Mouse (Mus musculus) gastrocnemius, adult 2 months (tissue): Measurements from ENCODE around the gene Pde4a. TPM values are rescaled to one million over a fixed set of nuclear protein-coding genes. Genes with fewer than 3 reads are reported as not detected.

Experiments
- DNase-seq: peaks from one replicate; pipeline ENCODE4 v3.0.0; 2022
- H3K27ac ChIP-seq: fragments of 200-600 bp; 2 replicates; pipeline ENCODE4 v1.8.1; 2022; ENCODE audit warnings: mild to moderate bottlenecking
- H3K4me3 ChIP-seq: fragments of 200-600 bp; 2 replicates; pipeline ENCODE4 v1.8.1; 2022; ENCODE audit warnings: mild to moderate bottlenecking, moderate library complexity
- CTCF ChIP-seq: fragments of 200-600 bp; IDR thresholded peaks from 2 replicates; pipeline ENCODE4 v1.8.1; 2022; ENCODE audit warnings: antibody characterized with exemption, mild to moderate bottlenecking, moderate library complexity
- intact Hi-C: fragments of 180-260 bp; cut with DNase I; formaldehyde crosslinking; loops from one replicate; pipeline ENCODE4 v1.15.1; 2025
- total RNA-seq, 2 experiments: library from RNA; stranded (reverse); gene quantifications; 2 replicates each; pipeline ENCODE4 v1.2.3; 2021

Gene Pde4a
- total RNA-seq, 2 experiments from 2014 or later = 39.0 to 66.8 TPM

DNA sequence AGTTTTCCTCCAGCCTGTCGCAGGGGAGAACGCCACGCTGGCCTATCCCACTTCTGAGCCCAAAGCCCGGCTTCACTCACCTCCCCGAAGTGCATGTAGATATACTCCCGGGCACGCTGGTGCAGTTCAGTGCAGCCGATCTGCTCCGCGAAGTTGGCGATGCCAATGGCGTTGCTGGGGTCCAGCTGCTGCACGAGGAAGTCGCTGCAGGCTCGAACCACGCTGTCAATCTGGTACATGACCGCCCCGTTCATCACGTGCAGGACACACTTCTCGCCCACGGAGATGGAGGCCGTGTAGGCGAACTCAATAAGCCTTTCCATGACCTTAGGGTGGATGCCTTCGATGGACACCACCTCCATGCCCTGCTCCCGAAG lies 71.5 kb downstream of the Pde4a start:
- Histone ChIP-seq H3K4me3 (peak overlapping the region; percentile 84), H3K27ac (peak overlapping the region; percentile 98)
- no peak for DNase-seq
- no peak for TF ChIP-seq CTCF
- intact Hi-C loops = no loop called here

DNA sequence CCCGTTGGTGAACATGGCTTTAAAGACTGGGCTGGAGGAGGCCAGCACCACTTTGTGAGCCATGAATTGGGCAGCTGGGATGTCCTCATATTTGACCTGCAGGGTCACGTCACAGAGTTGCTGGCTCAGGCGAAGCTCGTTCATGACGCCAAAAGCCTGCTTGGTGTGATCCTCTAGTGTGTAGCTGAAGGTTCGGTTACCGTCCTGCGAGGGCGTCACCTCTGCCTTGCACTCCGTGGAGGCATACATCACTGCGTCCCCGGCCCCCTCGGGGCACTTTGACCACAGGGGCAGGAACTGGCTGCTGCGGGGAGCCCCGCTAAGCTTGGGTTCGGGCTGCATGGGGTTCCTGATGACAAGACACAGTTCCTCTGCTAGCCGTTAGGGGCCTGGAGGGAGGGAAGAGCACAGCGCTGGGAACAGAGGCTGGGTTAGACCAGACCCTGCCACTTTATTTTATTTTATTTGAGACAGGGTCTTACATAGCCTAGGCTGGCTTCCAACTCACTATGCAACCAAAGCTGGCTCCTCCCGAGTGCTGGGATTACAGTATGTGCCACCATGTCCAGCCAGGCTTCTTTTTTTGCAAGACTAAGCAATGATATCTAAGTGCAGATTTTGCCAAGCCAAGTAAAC lies 72.0 kb downstream of the Pde4a start:
- H3K4me3 ChIP-seq = peak overlapping the region; percentile 84
- DNase-seq = peak; percentile 56
- H3K27ac ChIP-seq = peak overlapping the region; percentile 98
- peak; percentile 44 for TF ChIP-seq CTCF
- intact Hi-C loops = loop anchor here (2.0 kb wide), 1 partner anchor 27 kb away; the partner anchor contains the start of gene Atg4d

GRCm38 (mm10) chr9:21238004-21238732 lies 72.7 kb downstream of the Pde4a start:
- intact Hi-C loops = loop anchor here (2.0 kb wide), 1 partner anchor 27 kb away; the partner anchor contains the start of gene Atg4d
- DNase-seq = no peak
- no peak for TF ChIP-seq CTCF
- Histone ChIP-seq H3K27ac (peak overlapping the region; percentile 98), H3K4me3 (peak overlapping the region; percentile 84)

- TF ChIP-seq CTCF = no peak; the same call in 1 of the 2 replicates
- Histone ChIP-seq H3K27ac (peak within 1 kb of the TSS; percentile 98), H3K4me3 (peak within 1 kb of the TSS; percentile 84)
- intact Hi-C loops = loop anchor here (2.0 kb wide), 1 partner anchor 26 kb away; the partner anchor contains the start of gene Atg4d
- peak; percentile 91 for DNase-seq
Observed at GRCm38 (mm10) chr9:21238733-21239464, 73.4 kb downstream of the Pde4a start, which contains the start of gene Keap1. TSS of gene Keap1 (minus strand) at chr9:21239361.

DNA sequence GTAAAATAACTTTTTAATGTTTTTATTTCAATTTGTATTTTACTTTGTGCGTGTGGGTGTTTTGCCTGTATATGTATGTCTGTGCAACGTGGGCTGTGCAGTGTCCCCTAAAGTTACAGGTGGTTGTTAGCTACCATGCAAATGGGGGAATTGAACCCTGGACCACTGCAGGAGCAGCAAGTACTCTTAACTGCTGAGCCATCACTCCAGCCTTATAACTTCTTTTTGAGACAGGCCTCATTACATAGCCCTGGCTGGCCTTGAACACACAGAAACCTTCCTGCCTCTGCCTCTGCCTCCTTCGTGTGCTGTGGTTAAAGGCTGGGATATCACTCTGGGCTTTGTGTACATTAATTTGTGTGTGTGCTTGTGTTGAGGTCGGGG lies 73.9 kb downstream of the Pde4a start:
- no peak for DNase-seq
- peak overlapping the region; percentile 98 for H3K27ac ChIP-seq
- no peak for TF ChIP-seq CTCF
- H3K4me3 ChIP-seq = peak overlapping the region; percentile 84
- intact Hi-C loops = loop anchor here (2.0 kb wide), 1 partner anchor 25 kb away; the partner anchor contains the start of gene Atg4d

- peak; percentile 93 for TF ChIP-seq CTCF
- intact Hi-C loops = no loop called here
- H3K27ac ChIP-seq = no peak overlapping the region
Observed at GRCm38 (mm10) chr9:21241343-21241742, 75.8 kb downstream of the Pde4a start.

GRCm38 (mm10) chr9:21243826-21244427 lies 78.4 kb downstream of the Pde4a start:
- intact Hi-C loops = no loop called here
- no peak for DNase-seq
- Histone ChIP-seq H3K4me3 (peak overlapping the region; percentile 73), H3K27ac (no peak overlapping the region)
- TF ChIP-seq CTCF = no peak

More at GRCm38 (mm10) chr9:21241343-21241742, 75.8 kb downstream of the Pde4a start:
- DNase-seq = peak; percentile 79
- no peak overlapping the region for H3K4me3 ChIP-seq

DNA sequence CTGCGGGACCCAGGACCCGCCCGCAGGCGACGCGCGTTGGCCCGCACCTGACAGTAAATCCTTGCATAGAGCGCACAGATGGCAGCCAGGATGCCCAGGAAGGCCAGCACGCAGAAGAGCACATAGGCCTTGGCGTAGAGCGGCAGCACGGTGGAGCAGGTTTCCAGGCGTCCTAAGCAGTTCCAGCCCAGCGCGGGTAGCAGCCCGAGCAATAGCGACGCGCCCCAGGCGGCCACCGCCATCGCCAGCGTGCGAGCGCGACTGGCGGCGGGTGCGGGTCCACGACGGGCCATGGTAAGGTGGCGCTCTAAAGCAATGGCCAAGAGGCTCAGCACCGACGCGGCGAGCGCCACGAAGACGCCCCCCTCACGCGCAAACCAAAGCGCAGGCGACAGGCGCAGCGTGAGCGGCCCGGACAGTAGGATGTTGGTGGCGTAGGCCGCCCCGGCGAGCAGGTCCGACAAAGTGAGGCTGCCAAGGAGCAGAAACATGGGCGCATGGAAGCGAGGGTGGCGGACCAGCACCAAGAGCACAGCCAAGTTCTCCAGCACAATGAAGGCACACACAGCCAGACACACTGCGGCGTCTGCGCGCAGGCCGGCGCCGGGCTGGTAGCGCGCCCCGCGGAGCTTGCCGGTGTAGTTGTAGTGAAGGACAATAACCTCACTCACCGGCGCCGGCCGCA lies 79.1 kb downstream of the Pde4a start:
- peak; percentile 49 for DNase-seq
- Histone ChIP-seq H3K4me3 (peak overlapping the region; percentile 73), H3K27ac (no peak overlapping the region)
- intact Hi-C loops = no loop called here
- no peak for TF ChIP-seq CTCF

GRCm38 (mm10) chr9:21245113-21245487 lies 79.6 kb downstream of the Pde4a start:
- Histone ChIP-seq H3K27ac (no peak overlapping the region), H3K4me3 (peak overlapping the region; percentile 73)
- intact Hi-C loops = no loop called here
- no peak for DNase-seq
- no peak for TF ChIP-seq CTCF

DNA sequence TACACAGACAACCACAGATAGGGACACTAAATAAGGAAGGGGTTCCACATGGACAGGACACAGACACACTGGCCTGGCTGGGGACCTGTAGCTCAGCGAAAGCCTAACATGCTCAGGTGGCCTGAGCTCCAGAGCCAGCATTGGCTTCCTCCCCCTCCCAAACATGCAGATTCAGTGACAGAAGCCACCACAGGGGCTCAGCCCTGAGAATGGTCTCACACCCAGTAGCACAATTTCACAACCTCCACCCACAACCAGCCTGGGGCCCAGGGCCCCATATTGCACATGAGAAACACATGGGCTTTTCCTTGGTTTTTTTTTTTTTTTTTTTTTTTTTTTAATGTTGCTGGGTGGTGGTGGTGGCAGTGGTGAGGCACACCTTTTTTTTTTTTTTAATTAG lies 80.8 kb downstream of the Pde4a start:
- intact Hi-C loops = no loop called here
- DNase-seq = no peak
- no peak for TF ChIP-seq CTCF

DNA sequence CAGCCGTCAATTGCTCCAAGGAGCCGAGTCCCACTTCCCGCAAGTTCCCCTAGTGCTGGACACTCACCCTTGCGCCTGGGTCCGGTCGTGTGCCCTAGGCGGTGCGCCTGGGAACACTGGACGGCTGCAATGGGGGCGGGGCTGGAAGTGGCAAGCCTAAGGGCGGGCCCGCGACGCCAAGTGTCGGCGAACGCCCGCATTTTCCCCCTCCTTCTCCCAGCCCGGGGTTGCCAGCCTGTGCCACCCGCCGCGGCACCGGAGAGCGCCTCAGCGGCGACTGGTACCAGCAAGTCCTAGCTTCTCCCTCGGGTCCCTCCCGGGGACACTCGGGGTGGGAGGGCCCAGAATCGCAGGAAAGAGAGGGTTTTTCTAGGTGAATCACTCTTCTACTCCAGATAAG lies 82.8 kb downstream of the Pde4a start, which contains the start of gene S1pr5:
S1pr5 (minus strand) TSS at position 118 of the 400 bp plus-strand sequence.
- intact Hi-C loops = no loop called here
- peak; percentile 77 for DNase-seq
- Histone ChIP-seq H3K4me3 (peak within 1 kb of the TSS; percentile 59), H3K27ac (no peak within 1 kb of the TSS)
- no peak for TF ChIP-seq CTCF

More for the DNA sequence above, 80.8 kb downstream of the Pde4a start:
- Histone ChIP-seq H3K27ac (no peak overlapping the region), H3K4me3 (no peak overlapping the region)
